Mouse (Mus musculus) hindbrain, embryonic 15.5 days (tissue): ENCODE data around the gene Ptprd. TPM values are rescaled to one million over a fixed set of nuclear protein-coding genes. Genes with fewer than 3 reads are reported as not detected.

Experiments
- ATAC-seq: fragments of 200-750 bp; cut with Nextera tagmentation; 2 replicates; pipeline ENCODE4 v1.8.0; 2017; ENCODE audit warnings: low read depth, moderate number of reproducible peaks, moderate TSS enrichment; ENCODE audit not compliant: low FRiP score
- H3K27ac ChIP-seq: fragments of 300-500 bp; sonication (generic); replicated peaks from 2 replicates; pipeline ENCODE4 v1.5.1; 2015; ENCODE audit warnings: mild to moderate bottlenecking, inconsistent platforms
- H3K27me3 ChIP-seq: fragments of 300-500 bp; sonication (generic); 2 replicates; pipeline ENCODE4 v1.6.1; 2015; ENCODE audit warnings: control low read depth, inconsistent platforms
- H3K36me3 ChIP-seq: fragments of 300-500 bp; sonication (generic); 2 replicates; pipeline ENCODE4 v1.6.1; 2015; ENCODE audit warnings: control low read depth, inconsistent platforms
- H3K4me1 ChIP-seq: fragments of 300-500 bp; sonication (generic); replicated peaks from 2 replicates; pipeline ENCODE4 v1.6.1; 2015; ENCODE audit warnings: control low read depth, inconsistent platforms
- H3K4me2 ChIP-seq: fragments of 300-500 bp; sonication (generic); 2 replicates; pipeline ENCODE4 v1.6.1; 2015; ENCODE audit warnings: moderate library complexity, mild to moderate bottlenecking, inconsistent platforms
- H3K4me3 ChIP-seq: fragments of 300-500 bp; sonication (generic); 2 replicates; pipeline ENCODE4 v1.5.1; 2015; ENCODE audit warnings: mild to moderate bottlenecking, inconsistent platforms
- H3K9ac ChIP-seq: fragments of 300-500 bp; sonication (generic); 2 replicates; pipeline ENCODE4 v1.6.1; 2015; ENCODE audit warnings: inconsistent platforms
- H3K9me3 ChIP-seq: fragments of 300-500 bp; sonication (generic); 2 replicates; pipeline ENCODE4 v1.6.1; 2016; ENCODE audit warnings: control low read depth, inconsistent platforms
- WGBS: fragments of 180-500 bp; shearing (Covaris S2); methylation state at CpG from one replicate; pipeline ENCODE4 v1.1.7; 2015; 5-methylcytosine and 5-hydroxymethylcytosine counted together
- polyA plus RNA-seq: library from polyadenylated mRNA; unstranded; fragments of >200 nt; fragmentation: Nextera tagmentation; extraction: Ambion mirVana; gene quantifications from 2 replicates; pipeline ENCODE4 v1.2.1, GENCODE M21; 2015

Ptprd gene
- polyA plus RNA-seq, 1 experiment from 2014 or later: 78.2 TPM

- no peaks in the 10 kb centered on the region for H3K4me1 ChIP-seq
- ATAC-seq: no peak
- no peak overlapping the region for H3K27ac ChIP-seq
- H3K9me3 ChIP-seq: no peaks in the 10 kb centered on the region
- no peaks in the 10 kb centered on the region for H3K36me3 ChIP-seq
- H3K4me3 ChIP-seq: no peak overlapping the region
- H3K4me2 ChIP-seq: no peak overlapping the region
- H3K9ac ChIP-seq: no peak overlapping the region
- no peaks in the 10 kb centered on the region for H3K27me3 ChIP-seq
- WGBS: 83% methylated on average over 2 of the region's 2 CpGs
These were observed 1551.6 kb downstream of the Ptprd start for GRCm38 (mm10) chr4:76660146-76660545.

- 82% methylated on average over 3 of the region's 3 CpGs for WGBS
- no peak for ATAC-seq
- H3K27me3 ChIP-seq: no peaks in the 10 kb centered on the region
- H3K9me3 ChIP-seq: no peaks in the 10 kb centered on the region
- no peaks in the 10 kb centered on the region for H3K36me3 ChIP-seq
- no peak overlapping the region for H3K27ac ChIP-seq
- no peak overlapping the region for H3K9ac ChIP-seq
- no peak overlapping the region for H3K4me2 ChIP-seq
- H3K4me1 ChIP-seq: no peaks in the 10 kb centered on the region
- H3K4me3 ChIP-seq: no peak overlapping the region
These were observed 1555.0 kb downstream of the Ptprd start for GRCm38 (mm10) chr4:76656734-76657133.

- Histone ChIP-seq H3K27me3 (no peaks in the 10 kb centered on the region), H3K36me3 (no peaks in the 10 kb centered on the region), H3K4me3 (no peak overlapping the region), H3K9me3 (no peaks in the 10 kb centered on the region), H3K4me2 (no peak overlapping the region), H3K27ac (no peak overlapping the region), H3K9ac (no peak overlapping the region), H3K4me1 (no peaks in the 10 kb centered on the region)
- ATAC-seq: no peak
- 92% methylated on average over 2 of the region's 2 CpGs for WGBS
These were observed 1558.8 kb downstream of the Ptprd start for GRCm38 (mm10) chr4:76652971-76653370.

DNA sequence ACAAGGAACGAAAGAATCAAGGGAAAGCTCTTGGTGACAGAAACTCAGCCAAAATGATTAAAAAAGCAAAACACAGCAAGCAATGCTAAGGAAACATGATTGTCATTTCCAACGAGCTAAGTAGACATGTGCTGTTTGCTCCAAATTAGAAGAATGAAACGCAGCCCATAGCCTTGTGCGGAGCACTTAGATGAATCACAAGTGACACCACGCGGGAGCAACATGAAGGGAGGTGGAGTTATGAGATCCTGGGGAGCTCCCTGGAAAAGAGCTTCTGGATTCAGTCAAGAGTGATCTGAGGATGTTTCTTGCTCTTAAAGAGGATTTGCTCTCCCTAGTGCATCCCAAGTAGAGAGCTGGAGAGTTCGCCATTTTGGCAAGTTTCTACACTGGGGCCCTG lies 1590.0 kb downstream of the Ptprd start:
- Histone ChIP-seq H3K9me3 (no peaks in the 10 kb centered on the region), H3K9ac (no peak overlapping the region), H3K27me3 (no peaks in the 10 kb centered on the region), H3K4me2 (no peak overlapping the region), H3K4me3 (no peak overlapping the region), H3K27ac (no peak overlapping the region), H3K4me1 (no peaks in the 10 kb centered on the region), H3K36me3 (no peaks in the 10 kb centered on the region)
- WGBS: 86% methylated on average over 7 of the region's 7 CpGs
- no peak for ATAC-seq

- Histone ChIP-seq H3K27me3 (no peaks in the 10 kb centered on the region), H3K4me2 (no peak overlapping the region), H3K9me3 (no peaks in the 10 kb centered on the region), H3K4me3 (no peak overlapping the region), H3K9ac (no peak overlapping the region), H3K36me3 (no peaks in the 10 kb centered on the region), H3K4me1 (no peaks in the 10 kb centered on the region), H3K27ac (no peak overlapping the region)
- WGBS: 91% methylated on average over 6 of the region's 6 CpGs
- ATAC-seq: no peak
These were observed 1595.1 kb downstream of the Ptprd start for GRCm38 (mm10) chr4:76616614-76617013.

- Histone ChIP-seq H3K4me2 (no peak overlapping the region), H3K36me3 (no peaks in the 10 kb centered on the region), H3K27me3 (no peaks in the 10 kb centered on the region), H3K4me1 (no peaks in the 10 kb centered on the region), H3K9me3 (no peaks in the 10 kb centered on the region), H3K9ac (no peak overlapping the region), H3K27ac (no peak overlapping the region), H3K4me3 (no peak overlapping the region)
- no peak for ATAC-seq
- 46% methylated on average over 7 of the region's 7 CpGs for WGBS
These were observed 1603.5 kb downstream of the Ptprd start for GRCm38 (mm10) chr4:76608246-76608645.

DNA sequence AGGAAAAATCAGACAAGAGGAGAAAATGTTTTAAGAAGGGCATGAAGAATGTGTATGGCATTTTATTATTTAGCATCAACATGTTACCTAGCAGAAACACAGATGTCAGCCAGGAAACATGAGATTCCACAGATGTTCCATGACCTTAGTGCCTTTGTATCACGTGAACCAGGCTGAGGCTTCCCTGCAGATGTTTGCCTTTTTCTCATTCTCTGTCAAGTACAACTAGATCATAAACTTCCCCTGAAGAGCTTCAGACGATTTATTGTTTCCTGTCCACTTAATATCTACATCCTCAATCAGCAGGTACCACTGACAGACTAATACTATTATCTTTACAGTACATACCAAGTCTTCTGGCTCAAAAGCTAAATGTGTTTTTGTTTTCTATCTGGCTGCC lies 1605.0 kb downstream of the Ptprd start:
- no peaks in the 10 kb centered on the region for H3K27me3 ChIP-seq
- no peaks in the 10 kb centered on the region for H3K9me3 ChIP-seq
- no peak overlapping the region for H3K9ac ChIP-seq
- 72% methylated on average over 2 of the region's 2 CpGs for WGBS
- H3K27ac ChIP-seq: no peak overlapping the region
- ATAC-seq: no peak
- H3K4me2 ChIP-seq: no peak overlapping the region
- no peaks in the 10 kb centered on the region for H3K36me3 ChIP-seq
- no peak overlapping the region for H3K4me3 ChIP-seq
- no peaks in the 10 kb centered on the region for H3K4me1 ChIP-seq

DNA sequence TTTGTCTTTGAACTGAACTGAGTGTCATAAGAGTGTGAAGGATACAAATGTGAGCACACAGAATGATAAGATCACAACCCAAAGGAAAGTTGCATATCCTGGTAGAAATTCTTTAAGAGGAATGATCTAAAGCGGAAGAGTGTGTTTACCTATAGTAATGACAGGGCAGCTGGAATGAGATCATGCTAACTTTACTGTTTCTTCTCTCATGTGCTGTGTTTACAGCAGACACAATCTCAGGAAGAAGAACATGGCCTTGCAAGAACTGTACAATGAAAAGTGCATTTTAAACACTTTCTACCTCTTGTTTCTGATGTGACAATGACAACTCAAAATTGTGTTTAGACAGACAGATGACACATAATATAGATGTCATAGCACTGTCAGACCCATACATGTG lies 1621.0 kb downstream of the Ptprd start:
- Histone ChIP-seq H3K4me3 (no peak overlapping the region), H3K9ac (no peak overlapping the region), H3K9me3 (no peaks in the 10 kb centered on the region), H3K4me2 (no peak overlapping the region), H3K36me3 (no peaks in the 10 kb centered on the region), H3K27ac (no peak overlapping the region), H3K27me3 (no peaks in the 10 kb centered on the region), H3K4me1 (no peaks in the 10 kb centered on the region)
- WGBS: 89% methylated on average over 1 of the region's 1 CpGs
- ATAC-seq: no peak

- Histone ChIP-seq H3K4me1 (no peaks in the 10 kb centered on the region), H3K9ac (no peak overlapping the region), H3K36me3 (no peaks in the 10 kb centered on the region), H3K4me3 (no peak overlapping the region), H3K9me3 (no peaks in the 10 kb centered on the region), H3K27me3 (no peaks in the 10 kb centered on the region), H3K27ac (no peak overlapping the region), H3K4me2 (no peak overlapping the region)
- 86% methylated on average over 3 of the region's 3 CpGs for WGBS
- no peak for ATAC-seq
These were observed 1628.7 kb downstream of the Ptprd start for GRCm38 (mm10) chr4:76583025-76583424.

DNA sequence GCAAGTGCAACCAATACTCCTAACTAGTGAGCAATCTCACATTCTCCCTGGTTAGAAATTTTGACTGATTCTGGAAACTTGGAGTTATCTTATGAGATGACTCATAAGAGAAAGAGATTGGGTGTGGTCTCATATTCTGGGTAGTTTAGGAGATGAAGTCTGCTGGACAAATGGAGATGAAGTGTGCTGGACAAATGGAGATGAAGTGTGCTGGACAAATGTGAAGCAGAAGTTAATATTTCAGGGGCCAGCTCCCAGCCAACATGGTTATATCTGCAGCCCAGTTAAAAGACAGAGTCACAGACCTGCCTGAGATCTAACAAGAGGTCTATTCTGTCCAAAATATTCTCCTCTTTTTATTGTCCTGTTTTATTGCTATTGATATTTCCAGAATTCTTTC lies 1645.8 kb downstream of the Ptprd start:
- no peak for ATAC-seq
- H3K36me3 ChIP-seq: no peaks in the 10 kb centered on the region
- H3K27ac ChIP-seq: no peak overlapping the region

GRCm38 (mm10) chr4:76541769-76542168 lies 1670.0 kb downstream of the Ptprd start:
- WGBS: 79% methylated on average over 2 of the region's 2 CpGs
- Histone ChIP-seq H3K27me3 (no peaks in the 10 kb centered on the region), H3K4me1 (no peaks in the 10 kb centered on the region), H3K4me2 (no peak overlapping the region), H3K9me3 (no peaks in the 10 kb centered on the region), H3K27ac (no peak overlapping the region), H3K36me3 (no peaks in the 10 kb centered on the region), H3K9ac (no peak overlapping the region), H3K4me3 (no peak overlapping the region)
- no peak for ATAC-seq

More for the DNA sequence above, 1645.8 kb downstream of the Ptprd start:
- Histone ChIP-seq H3K9ac (no peak overlapping the region), H3K4me2 (no peak overlapping the region), H3K9me3 (no peaks in the 10 kb centered on the region), H3K4me3 (no peak overlapping the region), H3K4me1 (no peaks in the 10 kb centered on the region), H3K27me3 (no peaks in the 10 kb centered on the region)

- no peak overlapping the region for H3K4me3 ChIP-seq
- 0 out of 2 replicates have a peak, but pooled peaks cover 4% of the 10 kb centered on the region for H3K9me3 ChIP-seq
- 71% methylated on average over 1 of the region's 1 CpGs for WGBS
- no peaks in the 10 kb centered on the region for H3K36me3 ChIP-seq
- H3K27me3 ChIP-seq: no peaks in the 10 kb centered on the region
- no peaks in the 10 kb centered on the region for H3K4me1 ChIP-seq
- no peak overlapping the region for H3K27ac ChIP-seq
- H3K4me2 ChIP-seq: no peak overlapping the region
- H3K9ac ChIP-seq: no peak overlapping the region
- no peak for ATAC-seq
These were observed 1678.8 kb downstream of the Ptprd start for GRCm38 (mm10) chr4:76532926-76533325.

DNA sequence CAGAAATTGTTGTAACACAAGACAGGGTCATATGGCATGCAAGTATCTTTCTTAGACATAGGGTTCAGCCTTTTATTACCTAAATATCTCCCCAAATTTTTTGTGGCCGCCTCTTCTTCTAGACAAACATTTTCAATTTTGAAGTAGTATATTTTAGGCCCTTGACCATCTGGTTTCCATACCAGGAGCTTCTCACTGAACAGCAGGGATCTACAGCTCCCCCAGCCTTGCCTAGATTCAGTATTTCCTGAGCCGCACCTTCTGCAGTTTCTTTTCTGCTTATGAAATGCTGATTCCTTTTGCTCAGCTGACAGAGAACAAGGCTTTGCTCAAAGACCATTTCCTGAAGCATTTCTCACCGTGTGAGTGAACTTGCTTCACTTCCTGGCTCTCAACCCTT lies 1686.5 kb downstream of the Ptprd start:
- WGBS: 82% methylated on average over 3 of the region's 3 CpGs
- no peak overlapping the region for H3K27ac ChIP-seq
- H3K9ac ChIP-seq: no peak overlapping the region
- no peaks in the 10 kb centered on the region for H3K36me3 ChIP-seq
- no peaks in the 10 kb centered on the region for H3K4me1 ChIP-seq
- H3K4me3 ChIP-seq: no peak overlapping the region
- H3K9me3 ChIP-seq: 0 out of 2 replicates have a peak, but pooled peaks cover 4% of the 10 kb centered on the region
- ATAC-seq: no peak
- H3K4me2 ChIP-seq: no peak overlapping the region
- H3K27me3 ChIP-seq: no peaks in the 10 kb centered on the region
